Mouse (Mus musculus) urinary bladder, adult 18-20 months (tissue): Measurements from ENCODE around the gene Tceal7.
"Not testable (repeated sequence)": the region's sequence is repeated elsewhere in the genome, so short reads cannot be mapped to it uniquely, and the experiment has no call there.

Experiments
- DNase-seq, 2 experiments: peaks; one replicate each; pipeline ENCODE4 v3.0.0; 2022; ENCODE audit warnings: low spot score in 2 of 2, mixed read lengths in 2 of 2

Tceal7 gene

GRCm38 (mm10) chrX:136248811-136249210 lies 34.2 kb downstream of the Tceal7 start:
- DNase-seq: no peak

GRCm38 (mm10) chrX:136249671-136250070 lies 35.1 kb downstream of the Tceal7 start:
- no peak for DNase-seq

GRCm38 (mm10) chrX:136252023-136252729 lies 37.6 kb downstream of the Tceal7 start:
- no peak for DNase-seq

- DNase-seq: no peak
These were observed 53.1 kb downstream of the Tceal7 start for GRCm38 (mm10) chrX:136267720-136268119.

- DNase-seq: no peak
These were observed 53.6 kb downstream of the Tceal7 start for GRCm38 (mm10) chrX:136268173-136268572.

- not testable (repeated sequence) for DNase-seq
These were observed 55.3 kb downstream of the Tceal7 start, which contains the start of gene Bex3 for GRCm38 (mm10) chrX:136269743-136270392. TSS of gene Bex3 (plus strand) at chrX:136270253.

- not testable (repeated sequence) for DNase-seq
These were observed 56.0 kb downstream of the Tceal7 start for GRCm38 (mm10) chrX:136270393-136271111.

- DNase-seq: no peak
These were observed 60.0 kb downstream of the Tceal7 start for GRCm38 (mm10) chrX:136274542-136274941.

GRCm38 (mm10) chrX:136275386-136275785 lies 60.8 kb downstream of the Tceal7 start:
- no peak for DNase-seq
